Mouse (Mus musculus) right cerebral cortex, postnatal 4 days (tissue): ENCODE measurements around the gene Ap3b1.
"Not testable (repeated sequence)": the region's sequence is repeated elsewhere in the genome, so short reads cannot be mapped to it uniquely, and the experiment has no call there.

Source experiments
- DNase-seq: peaks from one replicate; pipeline ENCODE4 v3.0.0-alpha.2; 2022

The Ap3b1 gene

DNA sequence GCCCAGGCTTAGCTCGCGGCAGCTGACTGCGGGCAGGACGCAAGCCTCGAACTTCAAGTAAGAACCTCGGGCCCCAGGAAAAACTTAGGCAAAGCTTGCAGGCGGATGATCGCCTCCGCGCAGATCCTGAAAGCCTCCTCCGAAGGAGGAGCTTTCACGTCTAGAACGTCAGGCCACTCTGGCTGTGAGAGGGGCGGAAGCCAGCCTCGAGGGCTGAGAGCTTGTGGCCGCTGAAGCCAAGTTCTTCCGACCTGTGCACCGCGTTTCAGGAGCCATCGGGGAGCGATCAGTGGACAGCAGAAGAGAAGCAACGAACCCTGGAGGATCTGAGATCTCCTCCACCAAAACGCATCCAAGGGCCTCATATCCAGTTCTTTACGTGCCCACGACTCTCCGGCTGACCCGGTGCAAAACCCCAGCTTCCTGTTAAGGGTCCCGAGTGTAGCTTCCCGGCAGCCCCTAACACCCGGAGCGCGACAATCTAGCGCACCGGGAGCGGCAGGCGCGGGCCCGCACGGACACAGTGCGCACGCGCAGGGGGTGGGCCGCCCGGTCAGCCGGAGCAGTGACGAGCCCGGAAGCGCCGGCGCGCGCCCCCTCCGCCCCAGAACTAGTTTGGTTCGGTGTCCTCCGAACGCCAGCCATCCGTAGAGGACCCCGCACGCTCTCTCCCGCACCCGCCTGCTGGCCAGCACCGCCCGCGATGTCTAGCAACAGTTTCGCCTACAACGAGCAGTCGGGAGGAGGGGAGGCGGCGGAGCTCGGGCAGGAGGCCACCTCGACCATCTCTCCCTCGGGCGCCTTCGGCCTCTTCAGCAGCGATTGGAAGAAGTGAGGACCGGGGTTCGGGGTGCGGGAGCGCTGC, at the start of gene Ap3b1:
Ap3b1 (plus strand) TSS at position 560 of the 865 bp plus-strand sequence.
- DNase-seq: peak; percentile 90

DNA sequence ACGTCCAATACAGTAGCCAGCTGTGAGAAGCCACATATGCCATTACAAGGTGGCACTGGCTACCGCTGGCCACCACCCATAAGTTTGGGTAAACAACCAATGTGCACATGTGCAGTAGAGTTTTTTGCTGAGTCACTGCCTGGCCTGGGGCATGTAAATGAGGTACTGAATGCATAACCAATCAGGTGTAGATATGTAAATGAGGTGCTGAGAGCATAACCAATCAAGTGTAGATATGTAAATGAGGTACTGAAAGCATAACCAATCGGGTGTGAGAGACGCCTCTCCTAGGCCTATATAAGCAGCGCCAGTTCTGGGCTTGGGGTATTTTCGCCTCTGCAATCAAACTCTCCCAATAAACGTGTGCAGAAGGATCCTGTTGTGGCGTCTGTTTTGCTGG, 45.9 kb upstream of the Ap3b1 start:
- DNase-seq: not testable (repeated sequence)

DNA sequence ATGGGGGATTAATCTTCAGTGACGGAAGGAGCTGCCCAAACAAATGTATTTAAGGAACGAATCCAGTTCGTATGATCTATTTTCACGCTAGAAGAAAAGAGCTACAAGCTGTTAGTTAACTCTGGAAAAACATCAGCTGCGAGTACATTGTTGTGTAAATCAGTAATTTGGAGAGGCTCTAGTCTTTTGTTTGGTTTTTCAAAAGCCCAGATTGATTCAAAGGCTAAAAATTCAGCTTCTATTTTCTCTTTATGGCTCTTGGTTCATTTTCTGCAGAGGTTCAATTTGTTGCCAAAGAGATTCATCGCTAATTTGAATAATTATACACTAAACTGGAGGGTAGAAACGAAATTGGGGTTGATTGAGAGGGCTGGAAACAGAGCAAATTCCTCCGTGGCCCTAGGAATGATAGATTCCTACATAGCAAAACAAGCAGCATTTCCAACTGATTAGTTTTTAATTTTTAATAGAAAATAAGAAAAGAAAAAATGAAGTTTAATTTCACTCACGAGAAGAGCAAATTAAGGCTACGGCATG, 41.7 kb upstream of the Ap3b1 start:
- no peak for DNase-seq

GRCm38 (mm10) chr13:94321094-94321792, 37.5 kb upstream of the Ap3b1 start:
- no peak for DNase-seq

- DNase-seq: no peak
These were observed 36.3 kb upstream of the Ap3b1 start for GRCm38 (mm10) chr13:94322475-94322874.

GRCm38 (mm10) chr13:94328063-94328462, 30.7 kb upstream of the Ap3b1 start:
- no peak for DNase-seq

DNA sequence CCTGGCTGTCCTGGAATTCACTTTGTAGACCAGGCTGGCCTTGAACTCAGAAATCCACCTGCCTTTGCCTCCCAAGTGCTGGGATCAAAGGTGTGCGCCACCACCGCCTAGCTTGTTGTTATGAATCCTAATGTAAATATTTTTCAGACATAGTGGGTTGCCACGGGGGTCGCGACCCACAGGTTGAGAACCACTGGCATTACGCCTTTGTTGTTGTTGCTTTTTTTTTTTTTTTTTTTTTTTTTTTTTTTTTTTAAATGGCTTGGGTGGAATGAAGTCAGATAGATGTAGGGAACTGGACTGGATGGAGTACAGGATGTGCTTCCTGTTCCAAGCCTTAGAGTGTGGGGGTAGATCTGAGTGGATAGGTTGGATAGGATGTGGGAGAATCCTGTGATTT, 29.8 kb upstream of the Ap3b1 start:
- not testable (repeated sequence) for DNase-seq

DNA sequence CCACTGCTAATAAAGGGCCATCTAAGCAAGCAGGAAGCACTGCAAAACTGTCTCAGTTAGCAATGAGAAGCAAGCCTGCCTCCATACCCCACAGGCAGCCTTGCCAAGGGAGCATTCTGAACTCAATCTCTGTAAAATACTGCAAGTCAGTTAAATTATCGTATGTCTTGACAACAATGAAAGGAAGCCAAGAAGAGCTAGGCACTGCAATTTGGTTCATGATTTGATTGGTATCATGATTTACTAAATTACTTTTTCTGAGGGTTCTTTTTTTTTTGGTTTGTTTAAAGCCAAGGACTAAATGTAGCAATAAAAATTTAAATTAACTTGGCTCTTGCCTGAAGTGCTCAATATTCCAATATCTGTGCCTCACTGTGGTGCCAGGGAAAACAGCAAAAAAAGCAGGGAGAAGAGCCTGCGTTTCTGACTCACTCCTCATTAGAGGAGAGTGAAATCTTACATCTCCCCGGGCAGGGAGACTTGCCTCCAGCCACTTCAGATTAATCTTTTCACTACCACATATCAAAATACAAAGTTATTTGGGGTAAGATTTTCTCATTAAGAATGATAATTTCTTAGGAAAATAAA, 28.3 kb upstream of the Ap3b1 start:
- no peak for DNase-seq

DNA sequence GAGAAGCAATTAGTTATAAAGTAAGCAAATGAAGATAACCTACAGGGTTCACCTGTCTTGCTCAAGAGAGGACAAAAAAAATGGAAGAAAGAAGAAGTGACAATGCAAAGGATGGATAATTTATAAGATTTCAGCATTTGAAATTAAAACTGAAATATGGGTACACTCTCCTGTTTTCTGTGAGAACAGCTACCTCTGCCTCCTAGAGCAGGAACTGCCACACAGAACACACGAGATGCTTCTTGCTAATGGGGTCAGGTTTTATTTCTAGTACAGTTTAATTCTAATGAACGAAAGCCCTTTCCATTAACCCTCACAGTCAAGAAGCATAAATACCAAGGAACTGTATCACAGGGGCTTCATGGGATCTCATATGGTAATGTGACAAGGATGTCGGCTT, 20.4 kb upstream of the Ap3b1 start:
- no peak for DNase-seq

DNA sequence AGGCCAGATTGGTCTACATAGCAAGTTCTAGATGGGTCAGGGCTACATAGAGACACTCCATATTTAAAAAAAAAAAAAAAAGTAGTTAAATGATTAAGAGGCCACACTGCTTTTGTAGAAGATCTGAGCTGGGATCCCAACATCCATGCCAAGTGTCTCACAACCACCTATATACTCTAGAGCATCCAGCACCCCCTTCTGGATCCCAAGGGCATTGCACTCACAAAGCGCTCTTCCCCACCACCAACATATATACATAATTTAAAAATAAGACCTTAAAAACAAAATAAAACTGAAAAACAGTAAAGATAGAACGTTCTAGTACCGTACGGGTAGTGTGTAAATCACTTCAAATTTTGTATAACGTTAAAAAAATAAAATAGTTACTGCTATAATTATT, 15.6 kb upstream of the Ap3b1 start:
- DNase-seq: no peak

DNA sequence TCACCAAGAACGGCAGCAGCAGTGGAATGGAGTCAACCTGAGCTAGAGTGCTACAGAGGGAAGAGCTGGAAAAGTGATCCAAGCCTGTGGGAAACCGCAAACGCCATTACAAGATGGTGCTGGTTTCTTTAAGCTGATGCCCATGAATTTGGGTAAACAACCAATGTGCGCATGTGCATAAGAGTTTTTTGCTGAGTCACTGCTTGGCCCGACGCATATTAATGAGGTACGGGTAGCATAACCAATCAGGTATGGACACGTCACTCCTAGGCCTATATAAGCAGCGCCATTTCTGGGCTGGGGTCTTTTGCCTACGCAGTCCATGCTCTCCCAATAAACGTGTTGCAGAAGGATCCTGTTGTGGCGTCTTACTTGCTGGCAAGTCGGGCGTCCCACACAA, 14.2 kb upstream of the Ap3b1 start:
- DNase-seq: not testable (repeated sequence)

- DNase-seq: no peak
These were observed 4.2 kb upstream of the Ap3b1 start for GRCm38 (mm10) chr13:94354584-94354983.

DNA sequence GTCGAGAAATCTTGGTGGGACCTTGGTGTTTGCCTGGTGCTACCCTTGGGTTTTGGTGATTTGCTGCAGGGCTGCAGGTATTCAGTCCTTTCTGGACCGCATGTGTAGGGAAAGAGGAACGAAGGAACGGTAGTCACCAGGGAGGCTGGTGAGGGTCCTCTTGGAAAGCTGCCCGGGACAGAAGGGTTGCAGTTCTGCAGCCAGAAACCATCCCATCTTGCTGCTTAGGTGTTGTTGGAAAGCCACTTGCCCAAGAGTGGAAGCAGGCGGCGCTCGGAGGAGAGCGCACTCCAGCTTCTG, 709 bp upstream of the Ap3b1 start:
- peak; percentile 26 for DNase-seq

DNA sequence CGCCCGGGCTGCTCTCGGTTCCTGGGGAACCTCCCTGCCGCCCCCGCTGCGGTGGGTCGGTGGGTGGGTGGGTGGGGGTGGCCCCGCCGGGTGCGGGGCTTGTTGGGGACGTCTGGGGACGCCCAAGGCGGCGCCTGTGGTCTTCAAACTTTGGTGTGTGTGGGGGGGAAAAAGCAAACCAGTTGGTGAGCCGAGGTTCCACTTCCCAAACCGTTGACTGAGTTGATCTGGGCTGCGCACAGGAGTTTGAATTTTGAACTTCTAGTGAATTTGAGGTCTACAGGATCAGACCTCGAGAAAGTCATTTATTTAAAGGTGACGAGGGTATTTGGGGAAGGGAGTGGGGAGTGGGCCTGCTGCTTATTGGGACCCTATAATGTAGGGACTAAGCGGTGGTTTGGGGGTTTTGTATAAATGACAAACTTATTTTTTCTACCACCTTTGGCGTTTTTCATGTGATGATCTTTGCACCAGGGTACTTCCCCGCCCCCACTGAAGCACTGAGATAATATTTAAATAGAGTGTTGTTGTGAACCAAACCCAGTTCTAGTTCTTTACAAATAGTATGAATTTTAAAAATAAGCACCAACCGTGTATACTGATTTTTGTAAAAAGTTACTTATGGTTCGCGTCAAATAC, 641 bp downstream of the Ap3b1 start:
- DNase-seq: no peak

GRCm38 (mm10) chr13:94361013-94361580, 2.3 kb downstream of the Ap3b1 start:
- DNase-seq: not testable (repeated sequence)

- DNase-seq: no peak
These were observed 5.6 kb downstream of the Ap3b1 start for GRCm38 (mm10) chr13:94364336-94364735.

DNA sequence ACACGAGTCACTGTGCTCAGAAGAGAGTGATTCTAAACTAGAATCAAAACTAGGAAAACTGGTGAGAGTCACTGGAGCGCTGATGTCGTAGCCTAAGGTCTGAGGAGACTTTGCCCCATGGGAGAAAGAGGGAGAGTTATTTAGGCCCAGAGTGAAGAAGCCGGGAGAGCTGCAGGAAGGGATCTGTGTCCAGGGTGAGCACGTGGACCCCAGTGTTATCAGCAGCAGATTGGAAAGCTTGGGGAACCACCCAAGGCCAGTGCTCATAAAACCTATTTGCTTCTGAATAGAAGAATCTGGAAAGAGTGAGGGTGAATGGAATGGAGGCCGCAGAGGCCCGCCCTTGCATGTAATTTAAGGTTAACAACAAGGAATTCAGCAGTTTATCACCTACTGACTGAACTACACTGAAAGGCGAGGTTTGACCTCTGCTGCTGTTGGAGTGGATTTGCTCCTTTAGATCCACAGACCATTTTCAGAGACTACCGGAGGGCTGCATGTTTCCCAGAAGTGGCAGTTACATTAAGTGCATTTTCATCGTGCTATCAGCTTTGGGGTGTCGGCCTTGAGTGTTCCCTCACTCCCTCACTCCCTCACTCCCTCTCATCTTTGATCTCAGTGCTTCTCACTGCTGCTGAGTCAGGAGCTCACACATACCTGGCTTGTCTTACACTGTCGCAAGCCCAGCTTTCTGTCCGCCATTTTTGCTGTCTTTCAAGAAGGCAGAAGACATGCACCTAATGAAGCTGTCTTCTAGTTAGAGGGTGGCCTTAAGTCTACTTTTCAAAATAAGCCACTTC, 6.5 kb downstream of the Ap3b1 start:
- no peak for DNase-seq

GRCm38 (mm10) chr13:94367869-94368268, 9.1 kb downstream of the Ap3b1 start:
- no peak for DNase-seq

- DNase-seq: no peak
These were observed 11.8 kb downstream of the Ap3b1 start for GRCm38 (mm10) chr13:94370521-94370920.

DNA sequence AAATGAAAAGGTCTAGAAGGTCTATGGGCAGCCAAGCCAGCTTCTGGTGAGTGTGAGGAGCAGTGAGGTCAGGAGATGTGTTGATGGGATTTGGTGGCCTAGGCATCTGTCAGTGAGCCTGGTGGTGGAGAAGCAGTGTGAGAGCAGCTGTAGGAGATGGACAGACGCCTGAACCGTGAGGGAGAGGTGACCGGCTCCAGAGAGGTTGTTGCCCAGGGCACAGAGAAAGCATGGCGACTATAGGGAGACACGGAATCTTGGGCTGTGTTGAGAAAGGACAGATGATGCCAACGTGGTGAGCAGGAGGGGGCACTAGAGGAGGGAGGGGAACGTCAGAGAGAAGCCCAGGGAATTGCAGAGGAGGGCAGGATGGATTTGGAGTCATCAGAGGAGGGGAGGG, 13.3 kb downstream of the Ap3b1 start:
- no peak for DNase-seq

GRCm38 (mm10) chr13:94374131-94374530, 15.4 kb downstream of the Ap3b1 start:
- no peak for DNase-seq
